1 mouse cellular context compared by ENCODE assay signal in genomic region chr7:127362418-127362817, GRCm38 (mm10).
A peak's percentile ranks its signal among the peaks of the same experiment; 100 is the strongest.
TF ChIP-seq lines count a peak whose summit lies in the region.

No protein-coding gene starts in this region.

TF ChIP-seq in ES-E14, 5 proteins besides CTCF, POLR2A, EP300 and RAD21:
- TF ChIP-seq ZC3H11A (IDR thresholded peaks at IDR 0.05; ENCODE audit: borderline replicate concordance, low read depth, low read length), result peak; percentile 39; the same call in 1 of the 2 replicates
